Mouse (Mus musculus) stomach, embryonic 15.5 days (tissue): ENCODE measurements around the gene Rpap3. TPM values are rescaled to one million over a fixed set of nuclear protein-coding genes. Genes with fewer than 3 reads are reported as not detected.
A peak's percentile ranks its signal among the peaks of the same experiment; 100 is the strongest.
"Not testable (repeated sequence)": the region's sequence is repeated elsewhere in the genome, so short reads cannot be mapped to it uniquely, and the experiment has no call there.

Experiments used
- ATAC-seq: fragments of 200-750 bp; cut with Nextera tagmentation; 2 replicates; pipeline ENCODE4 v1.8.0; 2017; ENCODE audit warnings: low read depth, moderate number of reproducible peaks, moderate TSS enrichment; ENCODE audit not compliant: insufficient read depth, low FRiP score
- H3K27ac ChIP-seq: fragments of 300-500 bp; sonication (generic); 2 replicates; pipeline ENCODE4 v1.5.1; 2015; ENCODE audit warnings: mild to moderate bottlenecking, inconsistent platforms
- H3K27me3 ChIP-seq: fragments of 300-500 bp; sonication (generic); replicated peaks from 2 replicates; pipeline ENCODE4 v1.6.1; 2015; ENCODE audit warnings: inconsistent platforms
- H3K36me3 ChIP-seq: fragments of 300-500 bp; sonication (generic); 2 replicates; pipeline ENCODE4 v1.6.1; 2015; ENCODE audit warnings: inconsistent platforms
- H3K4me1 ChIP-seq: fragments of 300-500 bp; sonication (generic); 2 replicates; pipeline ENCODE4 v1.6.1; 2015; ENCODE audit warnings: inconsistent platforms
- H3K4me2 ChIP-seq: fragments of 300-500 bp; sonication (generic); 2 replicates; pipeline ENCODE4 v1.6.1; 2015; ENCODE audit warnings: mild to moderate bottlenecking, inconsistent platforms
- H3K4me3 ChIP-seq: fragments of 300-500 bp; sonication (generic); replicated peaks from 2 replicates; pipeline ENCODE4 v1.5.1; 2015; ENCODE audit warnings: inconsistent platforms
- H3K9ac ChIP-seq: fragments of 300-500 bp; sonication (generic); 2 replicates; pipeline ENCODE4 v1.6.1; 2015; ENCODE audit warnings: inconsistent platforms
- H3K9me3 ChIP-seq: fragments of 300-500 bp; sonication (generic); 2 replicates; pipeline ENCODE4 v1.6.1; 2016; ENCODE audit warnings: inconsistent platforms
- whole genome bisulfite sequencing: fragments of 180-500 bp; shearing (Covaris S2); methylation state at CpG from one replicate; pipeline ENCODE4 v1.1.7; 2015; 5-methylcytosine and 5-hydroxymethylcytosine counted together
- polyA plus RNA-seq: library from polyadenylated mRNA; unstranded; fragments of >200 nt; fragmentation: Nextera tagmentation; extraction: Ambion mirVana; gene quantifications from 2 replicates; pipeline ENCODE4 v1.2.1, GENCODE M21; 2015

The Rpap3 gene
- polyA plus RNA-seq, 1 experiment from 2014 or later, result 22.3 TPM

- Histone ChIP-seq H3K4me1 (no peaks in the 10 kb centered on the region), H3K27me3 (no peaks in the 10 kb centered on the region), H3K4me2 (no peak overlapping the region), H3K36me3 (peaks cover 52% of the 10 kb centered on the region), H3K4me3 (no peak overlapping the region), H3K9me3 (no peaks in the 10 kb centered on the region), H3K9ac (no peak overlapping the region), H3K27ac (no peak overlapping the region)
- no peak for ATAC-seq
- 75% methylated on average over 18 of the region's 18 CpGs for WGBS
Observed at GRCm38 (mm10) chr15:97679991-97680681, 25.5 kb downstream of the Rpap3 start.

- no peak for ATAC-seq
- Histone ChIP-seq H3K4me1 (no peaks in the 10 kb centered on the region), H3K4me3 (no peak overlapping the region), H3K9me3 (no peaks in the 10 kb centered on the region), H3K27ac (no peak overlapping the region), H3K27me3 (no peaks in the 10 kb centered on the region), H3K4me2 (no peak overlapping the region), H3K9ac (no peak overlapping the region), H3K36me3 (peaks cover 47% of the 10 kb centered on the region)
- WGBS, result 94% methylated on average over 3 of the region's 3 CpGs
Observed at GRCm38 (mm10) chr15:97677341-97677740, 28.3 kb downstream of the Rpap3 start.

DNA sequence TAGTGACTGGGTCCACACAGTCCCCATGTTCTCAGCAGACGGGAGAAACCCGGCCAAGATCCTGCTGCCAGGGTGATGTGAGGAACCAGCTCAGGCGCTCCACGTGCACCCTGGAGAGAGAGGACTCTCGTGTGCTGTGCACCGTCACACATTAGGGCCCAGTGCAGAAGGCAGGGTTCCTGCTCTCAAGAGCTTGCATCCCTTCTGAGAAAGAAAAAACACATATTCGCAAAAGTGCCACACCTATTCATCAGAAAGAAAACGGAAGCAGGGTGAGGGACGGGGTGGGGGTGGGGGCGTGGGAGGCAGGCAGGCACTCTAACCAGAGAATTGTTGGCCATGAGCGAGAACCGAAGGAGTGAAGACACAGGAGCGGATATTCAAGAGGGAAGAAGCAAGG, 29.7 kb downstream of the Rpap3 start:
- no peak for ATAC-seq
- H3K9me3 ChIP-seq, result no peaks in the 10 kb centered on the region
- no peak overlapping the region for H3K4me2 ChIP-seq
- H3K4me1 ChIP-seq, result no peaks in the 10 kb centered on the region
- no peak overlapping the region for H3K4me3 ChIP-seq
- no peak overlapping the region for H3K9ac ChIP-seq
- no peak overlapping the region for H3K27ac ChIP-seq
- H3K36me3 ChIP-seq, result peaks cover 42% of the 10 kb centered on the region
- H3K27me3 ChIP-seq, result no peaks in the 10 kb centered on the region
- WGBS, result 90% methylated on average over 13 of the region's 13 CpGs

DNA sequence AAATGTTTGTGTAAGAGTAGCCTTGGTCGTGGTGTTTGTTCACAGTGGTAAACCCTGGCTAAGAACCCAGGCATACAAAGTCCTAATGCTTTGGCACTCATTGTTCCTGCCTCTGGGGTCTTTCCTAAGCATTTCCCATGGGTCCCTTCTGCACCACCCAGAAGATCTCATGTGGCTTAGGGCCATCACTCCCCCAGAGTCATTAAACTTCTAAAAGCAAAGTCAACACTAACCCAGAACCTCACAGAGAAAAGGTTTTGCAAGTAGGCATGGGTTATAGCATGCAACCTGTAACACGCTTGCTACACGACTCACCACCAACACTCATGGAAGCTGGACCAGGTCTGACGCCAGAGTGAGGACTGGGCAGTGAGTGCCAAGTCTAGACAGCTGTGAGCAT, 31.2 kb downstream of the Rpap3 start:
- no peaks in the 10 kb centered on the region for H3K4me1 ChIP-seq
- ATAC-seq, result no peak
- no peak overlapping the region for H3K9ac ChIP-seq
- no peak overlapping the region for H3K27ac ChIP-seq
- peaks cover 35% of the 10 kb centered on the region for H3K36me3 ChIP-seq
- WGBS, result 92% methylated on average over 4 of the region's 4 CpGs
- H3K9me3 ChIP-seq, result no peaks in the 10 kb centered on the region
- no peak overlapping the region for H3K4me3 ChIP-seq
- no peaks in the 10 kb centered on the region for H3K27me3 ChIP-seq
- H3K4me2 ChIP-seq, result no peak overlapping the region

DNA sequence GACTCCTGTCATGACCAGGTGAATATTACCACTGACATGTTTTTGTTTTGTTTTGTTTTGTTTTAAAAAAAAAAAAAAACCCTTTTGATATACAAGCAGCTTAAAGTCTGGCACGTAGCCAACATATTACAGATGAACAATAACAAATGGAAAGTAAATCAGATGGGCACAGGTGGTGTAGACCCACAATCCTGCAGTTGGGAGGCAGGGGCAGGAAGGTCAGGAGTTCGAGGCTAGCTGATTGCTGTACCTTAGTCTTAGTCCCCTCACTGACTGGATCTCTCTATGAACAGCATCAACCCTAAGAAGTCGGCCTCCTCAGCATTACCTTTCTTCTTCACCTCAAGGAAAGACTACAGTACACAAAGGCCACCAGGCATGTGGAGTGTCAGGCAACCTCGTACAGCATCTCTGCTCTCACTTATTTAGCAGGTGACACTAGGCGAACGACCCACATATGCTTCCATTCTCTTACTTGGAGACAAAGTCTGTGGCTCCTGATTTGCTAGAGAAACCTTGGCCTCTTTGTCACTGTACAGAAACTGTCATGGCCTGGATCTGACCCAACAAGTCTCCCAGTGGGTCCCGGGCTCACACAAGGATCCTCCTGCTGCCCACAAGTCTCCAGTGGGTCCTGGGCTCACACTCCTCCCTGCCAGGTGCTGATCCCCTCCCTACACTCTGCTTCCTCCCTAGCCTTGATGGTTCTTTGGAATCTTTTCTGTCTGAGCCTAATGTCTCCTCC, 32.2 kb downstream of the Rpap3 start:
- no peak for ATAC-seq
- 84% methylated on average over 7 of the region's 7 CpGs for WGBS

GRCm38 (mm10) chr15:97672211-97672765, 33.3 kb downstream of the Rpap3 start:
- WGBS, result 84% methylated on average over 9 of the region's 9 CpGs
- Histone ChIP-seq H3K4me1 (no peaks in the 10 kb centered on the region), H3K9me3 (no peaks in the 10 kb centered on the region), H3K27ac (no peak overlapping the region), H3K36me3 (peaks cover 22% of the 10 kb centered on the region; the same call in 1 of the 2 replicates), H3K27me3 (no peaks in the 10 kb centered on the region), H3K4me3 (no peak overlapping the region), H3K9ac (no peak overlapping the region), H3K4me2 (no peak overlapping the region)
- no peak for ATAC-seq

More for the DNA sequence above, 32.2 kb downstream of the Rpap3 start:
- Histone ChIP-seq H3K36me3 (peaks cover 33% of the 10 kb centered on the region), H3K9ac (no peak overlapping the region), H3K4me3 (no peak overlapping the region), H3K27ac (no peak overlapping the region), H3K4me2 (no peak overlapping the region), H3K9me3 (no peaks in the 10 kb centered on the region), H3K27me3 (no peaks in the 10 kb centered on the region), H3K4me1 (no peaks in the 10 kb centered on the region)

DNA sequence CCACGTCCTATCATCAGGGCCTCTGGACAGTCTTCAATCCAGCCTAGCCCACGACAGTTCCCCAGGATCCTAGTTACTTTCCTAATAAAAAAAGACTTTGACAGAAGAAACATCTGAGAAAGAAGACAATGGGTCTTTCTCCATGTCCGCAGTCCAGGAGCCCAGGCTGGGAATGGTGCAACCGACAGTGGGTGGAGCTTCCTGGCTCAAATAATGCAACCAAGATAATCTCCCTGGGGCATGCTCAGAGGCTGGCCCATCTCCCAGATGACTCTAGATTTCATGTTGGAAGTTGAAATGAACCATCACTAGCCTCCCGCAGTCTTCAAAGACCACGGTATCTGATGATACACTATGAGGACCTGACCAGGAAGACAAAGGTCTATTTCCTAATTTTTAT, 35.1 kb downstream of the Rpap3 start:
- no peaks in the 10 kb centered on the region for H3K9me3 ChIP-seq
- H3K27me3 ChIP-seq, result no peaks in the 10 kb centered on the region
- no peak for ATAC-seq
- no peak overlapping the region for H3K4me3 ChIP-seq
- WGBS, result 77% methylated on average over 6 of the region's 6 CpGs
- H3K4me1 ChIP-seq, result no peaks in the 10 kb centered on the region
- H3K4me2 ChIP-seq, result no peak overlapping the region
- H3K9ac ChIP-seq, result no peak overlapping the region
- H3K27ac ChIP-seq, result no peak overlapping the region
- H3K36me3 ChIP-seq, result peaks cover 11% of the 10 kb centered on the region; the same call in 1 of the 2 replicates

GRCm38 (mm10) chr15:97668158-97668877, 37.3 kb downstream of the Rpap3 start:
- ATAC-seq, H3K4me2 ChIP-seq, H3K4me1 ChIP-seq, H3K27me3 ChIP-seq, H3K9ac ChIP-seq, H3K27ac ChIP-seq, H3K9me3 ChIP-seq, H3K4me3 ChIP-seq, H3K36me3 ChIP-seq: not testable (repeated sequence)
- WGBS, result 68% methylated on average over 16 of the region's 17 CpGs

DNA sequence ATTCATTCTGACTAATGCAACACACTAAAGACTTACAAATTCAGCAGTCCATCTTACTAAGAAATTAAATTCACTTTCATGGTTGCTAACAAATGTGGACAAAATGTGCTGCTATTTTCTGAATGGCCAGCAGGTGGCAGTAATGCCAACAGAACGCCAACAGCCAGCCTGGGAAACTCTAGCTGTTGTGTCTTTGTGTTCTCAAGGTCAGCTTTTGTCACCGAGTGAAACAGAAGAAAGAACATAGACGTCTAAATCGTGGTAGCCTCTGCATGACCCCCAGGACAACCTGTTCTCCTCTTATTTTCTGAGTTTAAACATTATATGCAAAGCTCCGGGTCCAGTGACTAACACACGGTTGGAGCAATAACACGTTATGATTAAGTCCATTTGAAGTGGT, 38.2 kb downstream of the Rpap3 start:
- H3K9ac ChIP-seq, result no peak overlapping the region
- H3K9me3 ChIP-seq, result no peaks in the 10 kb centered on the region
- H3K36me3 ChIP-seq, result no peaks in the 10 kb centered on the region
- H3K27me3 ChIP-seq, result no peaks in the 10 kb centered on the region
- H3K4me3 ChIP-seq, result no peak overlapping the region
- 33% methylated on average over 7 of the region's 7 CpGs for WGBS
- no peaks in the 10 kb centered on the region for H3K4me1 ChIP-seq
- ATAC-seq, result no peak
- H3K27ac ChIP-seq, result no peak overlapping the region
- peak overlapping the region; percentile 19; the same call in 1 of the 2 replicates for H3K4me2 ChIP-seq

- Histone ChIP-seq H3K36me3 (no peaks in the 10 kb centered on the region), H3K9ac (no peak overlapping the region), H3K27me3 (no peaks in the 10 kb centered on the region), H3K4me3 (no peak overlapping the region), H3K27ac (no peak overlapping the region), H3K4me1 (no peaks in the 10 kb centered on the region), H3K9me3 (no peaks in the 10 kb centered on the region), H3K4me2 (no peak overlapping the region)
- 88% methylated on average over 10 of the region's 10 CpGs for WGBS
- ATAC-seq, result no peak
Observed at GRCm38 (mm10) chr15:97666457-97666770, 39.2 kb downstream of the Rpap3 start.

DNA sequence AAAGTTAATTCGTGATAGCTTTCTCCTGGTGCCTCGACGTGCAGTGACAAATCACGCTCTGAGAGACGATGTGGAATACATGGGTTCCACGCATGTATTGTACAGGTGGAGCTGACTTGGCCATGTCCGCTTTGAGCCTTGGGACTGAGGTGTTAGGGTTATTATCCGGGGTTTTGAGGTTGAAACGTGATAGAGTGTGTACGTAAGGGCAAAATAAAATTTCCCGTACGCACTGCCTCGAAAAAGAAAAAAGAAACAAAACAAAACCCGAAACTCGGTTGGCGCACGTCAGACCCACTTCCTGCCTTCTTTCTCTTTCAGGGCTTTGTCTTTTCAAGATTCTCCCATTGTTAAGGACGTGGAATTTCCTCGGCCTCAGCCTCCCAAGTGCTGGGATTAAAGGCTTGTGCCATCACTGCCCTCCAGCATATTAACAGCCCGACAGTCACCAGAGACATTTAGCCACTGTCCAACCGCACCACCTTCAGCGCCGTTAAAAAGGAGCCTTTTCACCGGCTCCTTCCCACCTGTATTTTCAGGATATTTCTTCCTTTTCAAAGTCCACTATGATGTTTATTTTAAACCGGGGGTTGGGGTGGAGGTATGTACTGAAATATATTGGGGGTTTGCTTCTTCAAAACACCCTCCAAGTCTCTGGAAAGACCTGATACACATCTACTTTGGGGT, 39.7 kb downstream of the Rpap3 start:
- WGBS, result 78% methylated on average over 25 of the region's 25 CpGs
- Histone ChIP-seq H3K4me1 (no peaks in the 10 kb centered on the region), H3K27me3 (no peaks in the 10 kb centered on the region), H3K9ac (no peak overlapping the region), H3K4me2 (no peak overlapping the region), H3K36me3 (no peaks in the 10 kb centered on the region), H3K27ac (no peak overlapping the region), H3K4me3 (no peak overlapping the region), H3K9me3 (no peaks in the 10 kb centered on the region)
- no peak for ATAC-seq
